Mouse (Mus musculus): Measurements from ENCODE around the gene Zfp362.

DNA sequence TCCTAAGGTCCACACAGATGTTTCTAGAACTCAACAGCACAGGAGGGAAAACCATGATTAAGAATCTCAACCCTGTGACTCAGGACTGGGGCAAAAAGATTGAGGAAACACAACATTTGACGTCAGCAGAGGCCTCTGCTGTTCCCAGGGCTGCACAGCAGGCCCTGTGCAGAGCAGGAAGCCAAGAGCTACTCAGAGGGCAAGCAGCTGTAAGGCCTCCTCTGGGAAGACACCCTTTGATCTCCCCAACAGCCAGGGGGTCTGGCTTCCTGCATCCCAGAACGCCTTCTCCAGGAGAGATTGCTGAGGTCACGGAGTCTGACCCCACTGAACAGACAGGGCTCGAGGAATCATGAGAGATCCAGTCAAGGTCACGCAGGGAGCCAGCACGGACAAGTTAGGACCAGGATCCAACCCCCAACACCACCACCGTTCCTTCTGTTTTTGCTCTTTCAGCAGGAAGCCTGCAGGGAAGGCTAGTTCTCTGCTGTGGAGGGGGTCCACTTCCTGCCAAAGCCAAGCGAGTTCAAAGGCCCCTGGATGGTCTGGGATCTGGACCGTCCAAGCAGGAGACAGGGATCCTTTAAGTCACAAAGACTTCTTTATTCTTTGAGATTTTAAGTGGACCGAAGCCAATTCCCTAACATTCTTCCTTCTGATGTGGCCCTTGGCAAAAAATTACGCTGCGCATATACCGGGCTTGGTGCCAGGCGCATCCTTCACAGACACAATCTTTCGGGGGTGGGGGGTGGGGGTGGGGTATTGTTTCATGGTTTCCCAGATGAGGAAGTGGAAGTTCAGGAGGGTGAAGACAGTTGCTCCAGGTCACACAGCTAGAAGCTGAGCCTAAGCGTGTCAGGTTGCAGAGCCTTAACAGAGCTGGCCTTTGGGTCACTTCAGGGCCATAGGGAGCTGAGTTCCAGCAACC lies 34.2 kb upstream of the Zfp362 start:
- no peak for TF ChIP-seq CTCF (conservative IDR thresholded peaks at IDR 0.05; ENCODE audit: insufficient read depth, insufficient read length, low read depth, low read length)
- TF ChIP-seq POLR2A (IDR thresholded peaks at IDR 0.05; ENCODE audit: low read depth, low read length), result no peak
